Mouse (Mus musculus) stomach, postnatal 0 days (tissue): ENCODE measurements at regions not wholly inside any gene's neighbourhood (a gene's known extent, or its start where the extent isn't known, plus 50 kb on each side); places are given as distances from the start of the nearest gene placed in this dataset.

Experiments
- ATAC-seq: fragments of 200-750 bp; cut with Nextera tagmentation; 2 replicates; pipeline ENCODE4 v1.8.0; 2017; ENCODE audit not compliant: low FRiP score, low TSS enrichment
- DNase-seq: peaks from one replicate; pipeline ENCODE4 v3.0.0-alpha.2; 2016; ENCODE audit warnings: low spot score
- H3K27ac ChIP-seq: fragments of 300-500 bp; sonication (generic); replicated peaks from 2 replicates; pipeline ENCODE4 v1.5.1; 2014; ENCODE audit warnings: mild to moderate bottlenecking, control low read depth
- H3K27me3 ChIP-seq: fragments of 300-500 bp; sonication (generic); 2 replicates; pipeline ENCODE4 v1.6.1; 2014; ENCODE audit warnings: low read length; ENCODE audit not compliant: control insufficient read depth, insufficient read depth
- H3K36me3 ChIP-seq: fragments of 300-500 bp; sonication (generic); 2 replicates; pipeline ENCODE4 v1.6.1; 2014; ENCODE audit warnings: low read length, mixed read lengths; ENCODE audit not compliant: control insufficient read depth, insufficient read depth
- H3K4me1 ChIP-seq: fragments of 300-500 bp; sonication (generic); replicated peaks from 2 replicates; pipeline ENCODE4 v1.6.1; 2014; ENCODE audit warnings: antibody characterized with exemption; ENCODE audit not compliant: control insufficient read depth, insufficient read depth
- H3K4me2 ChIP-seq: fragments of 300-500 bp; sonication (generic); replicated peaks from 2 replicates; pipeline ENCODE4 v1.6.1; 2014; ENCODE audit warnings: low read depth, mild to moderate bottlenecking, control low read depth, moderate library complexity
- H3K4me3 ChIP-seq: fragments of 300-500 bp; sonication (generic); 2 replicates; pipeline ENCODE4 v1.5.1; 2014; ENCODE audit warnings: low read depth, low read length, control low read depth
- H3K9ac ChIP-seq: fragments of 300-500 bp; sonication (generic); 2 replicates; pipeline ENCODE4 v1.6.1; 2014; ENCODE audit warnings: mild to moderate bottlenecking, low read length, control low read depth, mixed read lengths
- H3K9me3 ChIP-seq: fragments of 300-500 bp; sonication (generic); 2 replicates; pipeline ENCODE4 v1.6.1; 2016; ENCODE audit warnings: low read length; ENCODE audit not compliant: control insufficient read depth
- CTCF ChIP-seq: IDR thresholded peaks from 2 replicates; pipeline ENCODE4 v1.5.1; 2016; ENCODE audit warnings: antibody characterized with exemption, low read depth, mild to moderate bottlenecking, moderate library complexity
- EP300 ChIP-seq: optimal IDR thresholded peaks from 2 replicates; pipeline ENCODE3; 2016; ENCODE audit warnings: antibody characterized with exemption
- WGBS: fragments of 180-500 bp; shearing (Covaris S2); extraction: QIAGEN DNeasy Blood & Tissue Kit; methylation state at CpG from one replicate; pipeline ENCODE4 v1.1.7; 2014; 5-methylcytosine and 5-hydroxymethylcytosine counted together

DNA sequence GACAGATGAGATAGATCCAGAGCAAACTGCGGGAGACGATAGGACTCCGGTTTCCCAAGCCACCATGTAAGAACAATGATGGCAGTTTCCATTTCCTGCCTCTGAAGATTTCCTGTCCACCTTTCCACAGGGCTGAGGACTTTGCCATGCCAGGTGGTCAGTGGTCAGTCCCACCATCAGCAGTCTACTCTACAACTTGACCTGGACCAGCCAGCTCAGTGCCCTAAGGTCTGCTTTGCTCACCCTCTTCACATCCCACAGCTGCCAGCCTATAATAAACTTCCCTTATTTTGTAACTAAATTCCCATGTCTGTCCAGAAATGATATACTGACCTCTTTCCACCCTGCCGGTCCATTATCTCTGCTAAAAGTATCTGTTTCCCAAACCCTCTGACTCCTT is 315.7 kb upstream of the Spred2 start:
- Histone ChIP-seq H3K36me3 (no peaks in the 10 kb centered on the region), H3K27ac (no peak overlapping the region), H3K4me2 (no peak overlapping the region), H3K9me3 (no peaks in the 10 kb centered on the region), H3K9ac (no peak overlapping the region), H3K27me3 (no peaks in the 10 kb centered on the region), H3K4me3 (no peak overlapping the region), H3K4me1 (no peaks in the 10 kb centered on the region)
- TF ChIP-seq CTCF = no peak
- TF ChIP-seq EP300 = no peak
- WGBS = 86% methylated on average over 4 of the region's 4 CpGs
- DNase-seq (no peak), ATAC-seq (no peak)

- Histone ChIP-seq H3K9me3 (no peaks in the 10 kb centered on the region), H3K4me3 (no peak overlapping the region), H3K9ac (no peak overlapping the region), H3K27me3 (no peaks in the 10 kb centered on the region), H3K27ac (no peak overlapping the region), H3K4me1 (no peaks in the 10 kb centered on the region), H3K4me2 (no peak overlapping the region), H3K36me3 (no peaks in the 10 kb centered on the region)
- DNase-seq = no peak
- WGBS = 57% methylated on average over 6 of the region's 6 CpGs
- no peak for TF ChIP-seq CTCF
- no peak for ATAC-seq
Measured at GRCm38 (mm10) chr11:19610559-19610958, 313.6 kb upstream of the Spred2 start.

- DNase-seq = no peak
- WGBS = 87% methylated on average over 4 of the region's 4 CpGs
- no peaks in the 10 kb centered on the region for H3K27me3 ChIP-seq
- ATAC-seq = no peak
- no peaks in the 10 kb centered on the region for H3K36me3 ChIP-seq
- no peaks in the 10 kb centered on the region for H3K9me3 ChIP-seq
- H3K4me1 ChIP-seq = no peaks in the 10 kb centered on the region
- TF ChIP-seq EP300 (no peak), CTCF (no peak)
- no peak overlapping the region for H3K9ac ChIP-seq
- H3K27ac ChIP-seq = no peak overlapping the region
- no peak overlapping the region for H3K4me2 ChIP-seq
- H3K4me3 ChIP-seq = no peak overlapping the region
Measured at GRCm38 (mm10) chr11:19611217-19611616, 313.0 kb upstream of the Spred2 start.

DNA sequence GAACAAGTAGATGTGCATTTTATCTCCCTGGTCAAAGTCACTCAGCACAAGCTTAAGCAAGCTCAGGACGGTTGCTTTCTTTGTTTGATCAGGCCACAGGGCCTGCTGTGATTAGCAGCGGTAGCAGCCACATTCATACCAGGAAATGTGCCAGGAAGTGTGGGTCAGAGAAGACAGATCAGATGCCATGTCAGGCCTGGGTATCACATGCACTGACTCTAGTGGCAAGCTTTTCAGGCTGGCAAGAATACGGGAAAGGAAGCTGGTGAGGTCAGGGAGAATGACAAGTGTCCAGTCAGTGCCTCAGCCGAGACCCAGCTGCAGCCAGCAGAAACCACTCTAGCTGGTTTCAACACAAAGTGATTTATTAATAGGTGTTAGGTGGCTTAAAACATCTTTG is 307.7 kb upstream of the Spred2 start:
- 47% methylated on average over 4 of the region's 4 CpGs for WGBS
- Histone ChIP-seq H3K27ac (no peak overlapping the region), H3K9ac (no peak overlapping the region), H3K4me2 (no peak overlapping the region), H3K4me1 (no peaks in the 10 kb centered on the region), H3K9me3 (no peaks in the 10 kb centered on the region), H3K27me3 (no peaks in the 10 kb centered on the region), H3K4me3 (no peak overlapping the region), H3K36me3 (no peaks in the 10 kb centered on the region)
- no peak for DNase-seq
- ATAC-seq = no peak
- no peak for TF ChIP-seq CTCF
- TF ChIP-seq EP300 = no peak

- Histone ChIP-seq H3K4me1 (no peaks in the 10 kb centered on the region), H3K9ac (no peak overlapping the region), H3K27ac (no peak overlapping the region), H3K4me2 (no peak overlapping the region), H3K9me3 (no peaks in the 10 kb centered on the region), H3K36me3 (no peaks in the 10 kb centered on the region), H3K4me3 (no peak overlapping the region), H3K27me3 (no peaks in the 10 kb centered on the region)
- DNase-seq (no peak), ATAC-seq (no peak)
- 77% methylated on average over 13 of the region's 13 CpGs for WGBS
- TF ChIP-seq CTCF (no peak), EP300 (no peak)
Measured at GRCm38 (mm10) chr11:19619494-19619893, 304.7 kb upstream of the Spred2 start.

DNA sequence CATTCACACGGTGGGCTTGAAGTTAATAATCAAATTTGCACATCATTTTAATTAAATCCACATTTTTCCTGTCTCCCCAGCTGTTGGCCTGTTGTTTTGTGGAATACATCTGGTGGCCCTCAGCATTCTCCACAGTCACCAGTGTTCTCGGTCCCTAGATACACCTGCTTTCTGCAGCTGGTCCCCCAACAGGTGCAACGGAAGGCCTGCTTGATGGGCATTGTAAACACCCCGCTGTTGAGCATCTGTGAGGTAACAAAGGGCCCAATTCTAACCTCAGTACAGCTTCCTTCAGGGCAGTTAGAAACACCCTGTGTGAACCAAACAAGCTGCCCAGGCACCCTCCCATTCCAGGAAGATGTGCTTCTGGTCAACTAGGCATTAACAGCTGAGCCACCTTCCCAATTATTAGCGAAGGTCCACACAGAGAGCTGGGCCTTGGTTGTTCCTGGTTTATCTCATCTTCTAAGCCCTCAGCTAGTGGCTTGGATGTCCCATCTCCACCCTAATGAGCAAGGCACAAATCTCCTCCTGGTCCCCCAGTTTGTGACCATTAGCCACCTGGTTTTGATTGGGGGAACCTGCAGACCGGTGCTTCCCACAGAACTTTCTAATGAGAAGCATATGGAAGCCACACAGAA is 293.0 kb upstream of the Spred2 start:
- Histone ChIP-seq H3K4me1 (no peaks in the 10 kb centered on the region), H3K4me2 (no peak overlapping the region), H3K9ac (no peak overlapping the region), H3K27ac (no peak overlapping the region), H3K27me3 (no peaks in the 10 kb centered on the region), H3K4me3 (no peak overlapping the region), H3K9me3 (no peaks in the 10 kb centered on the region), H3K36me3 (no peaks in the 10 kb centered on the region)
- 85% methylated on average over 6 of the region's 6 CpGs for WGBS
- no peak for TF ChIP-seq CTCF
- TF ChIP-seq EP300 = no peak
- ATAC-seq (no peak), DNase-seq (no peak)
